Mouse (Mus musculus): ENCODE measurements around the gene Mta1.

GRCm38 (mm10) chr12:113074329-113075062, 23.6 kb upstream of the Mta1 start, which contains the start of gene Tex22:
- no peak; the same call in 1 of the 2 replicates for TF ChIP-seq CTCF (IDR thresholded peaks at IDR 0.05; ENCODE audit: low read depth)
- peak; percentile 73 for TF ChIP-seq EP300 (optimal IDR thresholded peaks at IDR 0.05)

Measured in stomach, postnatal 0 days (tissue).